ENCODE assay signal across 25 mouse cellular contexts in the genomic region with DNA sequence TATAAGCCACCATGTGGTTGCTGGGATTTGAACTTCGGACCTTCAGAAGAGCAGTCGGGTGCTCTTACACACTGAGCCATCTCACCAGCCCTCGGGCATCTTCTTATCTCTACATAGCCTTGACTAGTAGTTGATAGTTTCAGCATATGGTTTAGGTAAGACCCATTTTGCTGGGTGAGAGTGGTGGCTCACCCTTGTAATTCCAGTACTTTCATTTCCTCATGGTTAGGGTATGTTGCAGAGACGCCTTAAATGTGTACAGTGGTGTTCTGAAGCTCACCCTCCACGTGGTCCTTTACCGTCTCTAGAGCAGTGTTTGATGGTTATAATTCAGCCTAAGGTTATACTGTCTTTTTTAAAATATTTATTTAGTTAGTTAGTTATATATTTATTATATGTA. TPM values are rescaled to one million over a fixed set of nuclear protein-coding genes. Genes with fewer than 3 reads are reported as not detected.
A peak's percentile ranks its signal among the peaks of the same experiment; 100 is the strongest.
DNase-seq lines count a peak whose midpoint lies in the region; TF ChIP-seq lines count a peak whose summit lies in the region.
"Had no signal": no experiment of that assay in that cellular context is flagged by ENCODE, and none has a peak within 500 bp of the region (broad histone marks: within the 10 kb centered on the region; RNA-seq: fewer than 3 reads in every experiment).

No protein-coding gene starts in this region.

- TF ChIP-seq POLR2A in heart, adult 2 months (IDR thresholded peaks at IDR 0.05; ENCODE audit: insufficient read depth, low read depth, low read length), result no peak

- no peaks in the 10 kb centered on the region; the same call in 1 of the 2 replicates for H3K4me1 ChIP-seq in heart, adult 2 months (ENCODE audit: control insufficient read depth, insufficient read depth, low read length)
- no peaks in the 10 kb centered on the region for H3K4me1 ChIP-seq in heart, embryonic 10.5 days
- no peaks in the 10 kb centered on the region for H3K4me1 ChIP-seq in brown adipose tissue, adult 24 weeks (ENCODE audit: control insufficient read depth, insufficient read depth, insufficient read length, low read length)
- H3K4me1 ChIP-seq: embryonic facial prominence, embryonic 13.5 days; embryonic facial prominence, embryonic 15.5 days; forebrain, embryonic 10.5 days; forebrain, embryonic 12.5 days had no signal

- DNase-seq in heart, adult 2 months, result no peak
- DNase-seq in heart, embryonic 10.5 days (ENCODE audit: low spot score), result no peak
- DNase-seq in A20 (ENCODE audit: low read depth, low spot score), result peak; percentile 70
- no peak for DNase-seq in ovary, postnatal 14 days (ENCODE audit: low spot score)
- DNase-seq: adrenal gland, adult 8-10 months; adrenal gland, postnatal 14 days; adrenal gland, postnatal 36 days; cerebellum, adult 11 months; cerebellum, adult 18-20 months; cerebellum, adult 8-10 months; cerebellum, adult 9-11 months; cerebellum, postnatal 14 days; cerebellum, postnatal 36 days; embryo, embryonic 11 days had no signal

- no peak overlapping the region for H3K4me3 ChIP-seq in heart, adult 2 months
- H3K4me3 ChIP-seq in heart, embryonic 10.5 days, result no peak overlapping the region
- no peak overlapping the region for H3K4me3 ChIP-seq in brown adipose tissue, adult 24 weeks (ENCODE audit: insufficient read depth, low read depth, low read length)
- H3K4me3 ChIP-seq: embryonic facial prominence, embryonic 13.5 days; embryonic facial prominence, embryonic 15.5 days; erythroblast, embryonic 14.5 days; forebrain, embryonic 10.5 days; forebrain, embryonic 12.5 days had no signal

- 86% methylated on average over 6 of the region's 6 CpGs for WGBS in heart, adult 2 months
- WGBS in heart, embryonic 10.5 days, result 91% methylated on average over 6 of the region's 6 CpGs

- TF ChIP-seq EP300 in heart, adult 2 months (IDR thresholded peaks at IDR 0.05; ENCODE audit: insufficient read depth, low read depth, low read length), result no peak

- H3K9ac ChIP-seq in heart, adult 2 months (ENCODE audit: low read depth, low read length), result no peak overlapping the region
- H3K9ac ChIP-seq: embryonic facial prominence, embryonic 13.5 days; embryonic facial prominence, embryonic 15.5 days; forebrain, embryonic 12.5 days had no signal

- H3K27me3 ChIP-seq in heart, adult 2 months (ENCODE audit: control insufficient read depth, insufficient read depth, low read length), result no peaks in the 10 kb centered on the region
- H3K27me3 ChIP-seq in heart, embryonic 10.5 days (ENCODE audit: insufficient read depth, poor library complexity, severe bottlenecking), result no peaks in the 10 kb centered on the region
- H3K27me3 ChIP-seq: embryonic facial prominence, embryonic 13.5 days; embryonic facial prominence, embryonic 15.5 days; forebrain, embryonic 12.5 days; Patski had no signal

- intact Hi-C loops in heart, adult 2 months (cut with DNase I), result no loop called here

- H3K79me2 ChIP-seq in heart, adult 2 months (replicated peaks; ENCODE audit: control insufficient read depth, insufficient read depth, low read length), result no peaks in the 10 kb centered on the region

- peak overlapping the region; percentile 36; the same call in 1 of the 2 replicates for H3K27ac ChIP-seq in heart, adult 2 months
- H3K27ac ChIP-seq in heart, embryonic 10.5 days, result no peak overlapping the region
- peak overlapping the region; percentile 33 for H3K27ac ChIP-seq in brown adipose tissue, adult 24 weeks (replicated peaks; ENCODE audit: low read depth, low read length)
- H3K27ac ChIP-seq: embryonic facial prominence, embryonic 13.5 days; embryonic facial prominence, embryonic 15.5 days; forebrain, embryonic 10.5 days; forebrain, embryonic 12.5 days had no signal

- H3K9me3 ChIP-seq in heart, embryonic 10.5 days, result no peaks in the 10 kb centered on the region
- H3K9me3 ChIP-seq: embryonic facial prominence, embryonic 13.5 days; embryonic facial prominence, embryonic 15.5 days; forebrain, embryonic 10.5 days; forebrain, embryonic 12.5 days; G1E had no signal

- TF ChIP-seq CTCF in heart, adult 2 months (IDR thresholded peaks at IDR 0.05), result no peak

- peaks cover 11% of the 10 kb centered on the region for H3K36me3 ChIP-seq in heart, adult 2 months (ENCODE audit: control insufficient read depth, insufficient read depth, low read length)
- peaks cover 89% of the 10 kb centered on the region for H3K36me3 ChIP-seq in heart, embryonic 10.5 days

RNA-seq across cellular contexts. Expression of a gene that starts 18.9 kb away (rescaled TPM):
- 10 to 100 TPM; 52.4 to 64.9 TPM for total RNA-seq in heart, adult 2 months (2021)
- 5.7 and 16.9 TPM in 2 replicates for polyA plus RNA-seq in heart, adult 2 months (2012; rRNA removed)
- 106 and 123 TPM in 2 replicates for polyA plus RNA-seq in heart, embryonic 10.5 days (2016; fragmentation: Nextera tagmentation; extraction: Ambion mirVana)
- polyA plus RNA-seq in brown adipose tissue, adult 24 weeks (2012; ENCODE audit: insufficient read depth, insufficient read length, missing spikeins), result 156 and 182 TPM in 2 replicates

RNA-seq across cellular contexts. Expression of a gene that starts 55.6 kb away (rescaled TPM):
- 1 to 10 TPM; 2.0 to 3.9 TPM for total RNA-seq in heart, adult 2 months (2021)
- polyA plus RNA-seq in heart, adult 2 months (2012; rRNA removed), result 0.47 and 1.5 TPM in 2 replicates
- polyA plus RNA-seq in heart, embryonic 10.5 days (2016; fragmentation: Nextera tagmentation; extraction: Ambion mirVana), result 1.7 and 2.9 TPM in 2 replicates
- polyA plus RNA-seq in brown adipose tissue, adult 24 weeks (2012; ENCODE audit: insufficient read depth, insufficient read length, missing spikeins), result not detected in 2 replicates
- total RNA-seq: common myeloid progenitor, adult 5-6 weeks had no signal
- polyA plus RNA-seq: activated CD4-positive, CD25-positive, alpha-beta regulatory T cell, adult 4 months; C2C12; erythroblast, embryonic 14.5 days; G1E had no signal
